Mouse (Mus musculus) layer of hippocampus, adult 2 months (tissue): ENCODE data around the gene Cd300ld2. TPM values are rescaled to one million over a fixed set of nuclear protein-coding genes. Genes with fewer than 3 reads are reported as not detected.
"Not testable (repeated sequence)": the region's sequence is repeated elsewhere in the genome, so short reads cannot be mapped to it uniquely, and the experiment has no call there.

Source experiments
- DNase-seq, 2 experiments: peaks; one replicate each; pipeline ENCODE4 v3.0.0; 2022; ENCODE audit warnings: low spot score in 2 of 2
- H3K27ac ChIP-seq: fragments of 200-600 bp; 2 replicates; pipeline ENCODE4 v1.8.1; 2022
- H3K4me3 ChIP-seq: fragments of 200-600 bp; 2 replicates; pipeline ENCODE4 v1.8.1; 2022; ENCODE audit warnings: mild to moderate bottlenecking
- CTCF ChIP-seq: fragments of 200-600 bp; conservative IDR thresholded peaks from 2 replicates; pipeline ENCODE4 v1.8.1; 2022; ENCODE audit warnings: antibody characterized with exemption, mild to moderate bottlenecking, moderate library complexity
- long read RNA-seq, 2 experiments: library from polyadenylated mRNA; stranded (forward); transcript quantifications; one replicate each; pipeline ENCODE4 v2.0.0; 2021; ENCODE audit warnings: borderline mapping rate in 2 of 2
- total RNA-seq, 2 experiments: library from RNA; stranded (reverse); gene quantifications; 2 replicates each; pipeline ENCODE4 v1.2.3; 2021

Gene Cd300ld2
- not detected for total RNA-seq
- long read RNA-seq, experiment 1 = 0 reads
- long read RNA-seq, experiment 2 = 0 reads

DNA sequence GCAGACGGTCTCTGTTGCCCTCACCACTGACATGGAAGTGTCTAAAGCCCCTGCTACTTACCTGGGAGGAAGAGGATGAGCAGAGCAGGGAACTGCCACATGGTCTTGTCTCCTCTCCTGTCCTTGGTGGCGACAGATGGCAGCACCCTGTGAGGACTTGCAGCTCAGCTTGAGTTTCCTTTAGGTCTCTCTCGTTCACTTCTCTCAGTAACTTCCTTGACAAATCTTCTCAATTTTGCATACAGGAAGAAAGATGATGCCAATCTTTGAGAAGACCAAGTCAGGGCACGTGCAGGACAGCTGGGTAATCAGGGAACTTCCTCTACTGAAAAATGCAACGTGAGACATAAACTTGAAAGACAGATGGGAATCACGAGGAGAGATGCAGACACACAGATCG lies at the start of gene Cd300ld2:
Cd300ld2 (minus strand) TSS at position 101 of the 400 bp plus-strand sequence.
- H3K4me3 ChIP-seq, DNase-seq, H3K27ac ChIP-seq: not testable (repeated sequence)

DNA sequence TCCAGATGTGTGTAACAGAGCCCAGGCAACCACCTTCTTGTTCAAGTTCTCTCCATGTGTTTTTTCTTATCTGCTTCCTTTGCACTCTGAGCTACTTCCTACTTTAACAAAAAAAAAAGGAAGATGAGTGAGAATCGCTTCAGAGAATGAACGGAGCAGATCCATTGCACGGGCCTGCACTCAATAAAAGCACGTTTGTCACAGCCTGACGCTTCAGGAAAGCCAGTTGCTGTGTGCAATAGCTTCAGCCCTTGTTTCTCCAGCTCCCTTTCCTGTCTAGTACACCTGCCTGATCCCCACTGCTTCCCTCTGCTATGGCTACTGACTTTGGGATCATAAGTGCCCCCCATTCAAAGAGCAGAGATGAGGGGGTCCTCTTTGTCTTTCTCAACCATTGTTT lies 46.1 kb upstream of the Cd300ld2 start, which contains the start of gene Cd300e:
Cd300e (minus strand) TSS at position 101 of the 400 bp plus-strand sequence.
- H3K4me3 ChIP-seq = no peak within 1 kb of the TSS
- H3K27ac ChIP-seq = no peak within 1 kb of the TSS
- no peak for DNase-seq
- TF ChIP-seq CTCF = no peak

DNA sequence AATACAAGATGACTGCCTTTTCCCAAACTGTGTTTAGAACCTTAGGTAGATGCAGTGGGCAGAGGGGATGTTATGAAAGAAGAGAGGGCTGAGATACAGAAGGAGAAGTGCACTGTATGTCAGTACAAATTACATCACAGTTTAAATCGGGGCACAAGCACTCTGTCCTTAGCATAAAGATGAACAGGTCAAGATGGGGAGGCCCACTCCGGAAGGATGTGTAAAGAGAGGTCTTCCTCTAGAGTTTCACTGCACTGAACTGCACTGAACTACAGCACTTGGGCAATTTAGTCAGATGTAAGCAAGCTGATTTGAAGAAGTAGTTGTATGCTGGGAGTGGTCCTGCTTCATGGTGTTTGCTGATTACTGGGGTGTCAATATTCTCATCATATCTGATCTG lies 43.8 kb upstream of the Cd300ld2 start:
- TF ChIP-seq CTCF = no peak
- DNase-seq = no peak
- Histone ChIP-seq H3K4me3 (no peak overlapping the region), H3K27ac (no peak overlapping the region)

DNA sequence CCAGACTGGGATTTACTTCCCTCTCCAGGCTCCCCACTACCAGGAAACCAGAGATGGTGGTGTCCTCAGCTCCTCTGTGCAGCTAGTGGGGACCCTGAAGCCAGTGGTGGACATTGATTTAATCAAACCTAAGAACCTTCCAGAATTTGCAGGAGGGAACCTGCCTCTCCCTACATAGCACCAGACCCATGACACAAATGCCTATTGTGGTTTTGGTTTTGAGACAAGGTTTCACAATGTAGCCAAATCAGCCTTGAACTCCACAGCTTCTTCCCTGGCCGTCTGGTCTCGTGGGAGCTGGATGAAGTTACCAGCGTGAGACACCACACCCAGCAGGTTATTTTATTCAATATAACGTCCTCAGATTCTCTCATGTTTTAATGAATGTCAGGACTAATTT lies 42.7 kb upstream of the Cd300ld2 start:
- Histone ChIP-seq H3K27ac (no peak overlapping the region), H3K4me3 (no peak overlapping the region)
- DNase-seq = no peak
- TF ChIP-seq CTCF = no peak

DNA sequence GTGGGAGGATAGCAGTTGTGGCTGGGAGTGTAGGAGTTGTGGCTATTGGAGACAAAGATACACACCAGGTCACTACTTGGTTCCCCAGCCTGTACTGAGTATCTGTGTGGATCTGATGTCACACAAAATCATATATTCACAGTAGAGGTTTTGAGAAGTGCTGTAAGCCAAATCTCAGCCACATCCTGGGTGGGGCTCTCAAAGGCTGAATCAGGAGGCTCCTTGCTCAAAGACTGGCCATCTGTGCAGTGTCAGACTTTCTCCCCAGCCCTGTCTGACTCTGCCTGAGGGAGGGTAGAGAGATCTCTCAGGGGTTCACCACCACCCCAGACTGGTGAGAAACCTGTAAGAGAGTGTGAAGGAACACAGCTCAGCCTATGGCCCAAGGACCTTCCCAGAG lies 38.5 kb upstream of the Cd300ld2 start:
- no peak for TF ChIP-seq CTCF
- Histone ChIP-seq H3K27ac (no peak overlapping the region), H3K4me3 (no peak overlapping the region)
- no peak for DNase-seq

DNA sequence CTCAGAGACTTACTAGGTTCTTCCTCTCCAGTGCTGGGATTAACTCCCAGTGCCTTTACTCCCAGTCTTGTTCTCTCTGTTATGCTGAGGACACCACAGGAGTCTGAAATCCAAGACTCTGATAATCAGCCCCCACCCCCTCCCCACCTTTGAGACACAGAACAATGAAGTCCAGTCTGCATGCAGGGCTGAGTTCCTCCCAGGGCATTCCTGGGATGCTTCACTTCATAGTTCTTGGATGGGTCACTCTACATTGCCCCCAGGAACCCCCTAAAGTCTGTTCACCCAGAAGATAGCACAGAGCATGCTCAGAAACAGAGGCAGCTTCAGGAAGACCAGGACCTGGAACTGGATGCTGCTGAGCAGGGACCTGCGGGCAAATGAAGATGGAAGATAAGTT lies 37.0 kb upstream of the Cd300ld2 start:
- Histone ChIP-seq H3K4me3 (no peak overlapping the region), H3K27ac (no peak overlapping the region)
- no peak for TF ChIP-seq CTCF
- no peak for DNase-seq

DNA sequence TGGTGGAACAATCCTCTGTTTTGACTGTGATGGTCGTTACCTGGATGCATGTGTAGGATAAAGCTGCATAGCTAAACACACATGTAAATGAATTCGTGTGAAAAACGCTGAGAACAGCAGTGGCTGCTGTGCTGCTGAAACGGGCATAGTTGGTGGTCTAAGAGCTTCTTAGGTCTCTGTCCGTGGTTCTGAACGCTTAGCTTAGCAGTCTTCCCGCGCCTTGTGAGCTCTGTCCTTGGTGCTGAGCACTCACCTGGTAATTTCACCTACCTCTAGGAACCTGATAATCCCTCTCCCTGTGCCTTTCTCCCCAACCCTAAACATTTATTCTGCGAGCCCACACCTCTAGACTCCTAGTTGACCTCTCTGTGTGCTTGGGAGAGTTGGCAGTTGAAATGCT lies 36.2 kb upstream of the Cd300ld2 start:
- no peak for TF ChIP-seq CTCF
- Histone ChIP-seq H3K27ac (no peak overlapping the region), H3K4me3 (no peak overlapping the region)
- DNase-seq = no peak

DNA sequence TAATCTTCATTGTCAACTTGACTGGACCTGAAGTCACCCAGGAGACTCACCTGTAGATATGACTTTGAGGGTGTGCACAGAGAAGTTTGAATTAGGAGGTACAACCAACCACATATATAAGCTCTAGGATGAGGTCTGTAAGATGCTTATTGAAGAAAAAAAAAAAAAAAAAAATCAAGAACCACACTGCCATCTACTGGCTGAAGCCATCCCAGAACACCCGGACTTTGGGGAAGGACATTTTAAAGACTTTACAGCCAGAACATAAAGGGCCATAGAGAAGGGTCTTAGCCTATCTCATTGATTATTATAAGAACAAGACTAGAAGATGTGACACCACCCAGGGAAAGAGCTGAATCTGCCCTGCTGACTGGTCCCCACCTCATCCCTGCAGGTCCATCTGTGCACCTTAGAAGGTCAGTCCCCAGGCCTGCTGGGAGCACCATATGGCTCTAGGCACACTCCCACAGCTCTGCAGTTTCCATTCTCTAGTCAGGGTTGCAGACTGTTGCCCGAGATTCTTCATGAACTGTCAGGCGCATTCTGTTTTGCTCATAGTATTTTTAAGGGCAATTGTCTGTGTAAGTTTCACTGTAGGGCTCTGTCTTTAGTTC lies 33.4 kb upstream of the Cd300ld2 start:
- H3K27ac ChIP-seq = peak overlapping the region; percentile 46; the same call in 1 of the 2 replicates
- peak in 1 of 2 experiments; percentile 18 for DNase-seq
- H3K4me3 ChIP-seq = no peak overlapping the region
- TF ChIP-seq CTCF = peak; percentile 75

DNA sequence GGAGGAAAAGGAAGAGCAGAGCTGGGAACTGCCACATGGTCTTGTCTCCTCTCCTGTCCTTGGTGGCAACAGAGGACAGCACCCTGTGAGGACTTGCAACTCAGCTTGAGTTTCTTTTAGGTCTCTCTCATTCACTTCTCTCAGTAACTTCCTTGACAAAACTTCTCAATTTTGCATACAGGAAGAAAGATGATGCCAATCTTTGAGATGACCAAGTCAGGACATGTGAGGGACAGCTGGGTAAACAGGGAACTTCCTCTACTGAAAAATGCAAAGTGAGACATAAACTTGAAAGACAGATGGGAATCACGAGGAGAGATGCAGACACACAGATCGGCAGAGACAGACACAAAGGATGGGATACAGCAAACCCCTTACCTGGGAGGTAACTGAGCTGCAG lies 32.3 kb upstream of the Cd300ld2 start, which contains the start of gene Cd300ld3:
Cd300ld3 (minus strand) TSS at position 151 of the 400 bp plus-strand sequence.
- no peak for DNase-seq
- no peak for TF ChIP-seq CTCF
- H3K4me3 ChIP-seq = no peak within 1 kb of the TSS
- no peak within 1 kb of the TSS for H3K27ac ChIP-seq

DNA sequence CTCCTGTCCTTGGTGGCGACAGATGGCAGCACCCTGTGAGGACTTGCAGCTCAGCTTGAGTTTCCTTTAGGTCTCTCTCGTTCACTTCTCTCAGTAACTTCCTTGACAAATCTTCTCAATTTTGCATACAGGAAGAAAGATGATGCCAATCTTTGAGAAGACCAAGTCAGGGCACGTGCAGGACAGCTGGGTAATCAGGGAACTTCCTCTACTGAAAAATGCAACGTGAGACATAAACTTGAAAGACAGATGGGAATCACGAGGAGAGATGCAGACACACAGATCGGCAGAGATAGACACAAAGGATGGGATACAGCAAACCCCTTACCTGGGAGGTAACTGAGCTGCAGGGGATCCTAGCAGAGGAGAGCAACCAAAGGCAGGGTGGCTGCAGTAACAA lies 21.7 kb upstream of the Cd300ld2 start, which contains the start of gene Cd300ld5:
Cd300ld5 (minus strand) TSS at position 101 of the 400 bp plus-strand sequence.
- not testable (repeated sequence) for DNase-seq, H3K4me3 ChIP-seq, H3K27ac ChIP-seq

DNA sequence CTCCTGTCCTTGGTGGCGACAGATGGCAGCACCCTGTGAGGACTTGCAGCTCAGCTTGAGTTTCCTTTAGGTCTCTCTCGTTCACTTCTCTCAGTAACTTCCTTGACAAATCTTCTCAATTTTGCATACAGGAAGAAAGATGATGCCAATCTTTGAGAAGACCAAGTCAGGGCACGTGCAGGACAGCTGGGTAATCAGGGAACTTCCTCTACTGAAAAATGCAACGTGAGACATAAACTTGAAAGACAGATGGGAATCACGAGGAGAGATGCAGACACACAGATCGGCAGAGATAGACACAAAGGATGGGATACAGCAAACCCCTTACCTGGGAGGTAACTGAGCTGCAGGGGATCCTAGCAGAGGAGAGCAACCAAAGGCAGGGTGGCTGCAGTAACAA lies 10.9 kb upstream of the Cd300ld2 start, which contains the start of gene Cd300ld4:
Cd300ld4 (minus strand) TSS at position 101 of the 400 bp plus-strand sequence.
- not testable (repeated sequence) for H3K4me3 ChIP-seq, DNase-seq, H3K27ac ChIP-seq

DNA sequence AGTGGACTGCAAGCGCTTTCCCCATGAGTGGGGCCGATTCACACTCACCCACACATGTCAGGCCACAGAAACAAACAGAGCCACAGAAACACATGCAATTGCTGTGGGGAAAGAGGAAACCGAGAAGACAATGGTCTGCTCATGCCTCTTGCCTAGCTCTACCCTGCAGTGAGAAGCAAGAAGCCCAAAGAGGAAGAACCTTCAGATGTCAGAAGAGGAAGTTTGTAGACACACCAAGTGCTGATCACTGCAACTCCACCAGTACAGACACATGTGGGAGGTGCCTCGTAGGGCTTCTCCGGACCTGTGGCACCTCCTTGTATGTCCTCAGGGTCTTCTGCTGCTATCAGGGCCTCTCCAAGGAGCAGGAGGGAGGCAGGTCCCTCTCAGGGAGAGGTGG lies 11.9 kb downstream of the Cd300ld2 start:
- no peak overlapping the region for H3K27ac ChIP-seq
- no peak overlapping the region for H3K4me3 ChIP-seq
- DNase-seq = no peak
- TF ChIP-seq CTCF = no peak

DNA sequence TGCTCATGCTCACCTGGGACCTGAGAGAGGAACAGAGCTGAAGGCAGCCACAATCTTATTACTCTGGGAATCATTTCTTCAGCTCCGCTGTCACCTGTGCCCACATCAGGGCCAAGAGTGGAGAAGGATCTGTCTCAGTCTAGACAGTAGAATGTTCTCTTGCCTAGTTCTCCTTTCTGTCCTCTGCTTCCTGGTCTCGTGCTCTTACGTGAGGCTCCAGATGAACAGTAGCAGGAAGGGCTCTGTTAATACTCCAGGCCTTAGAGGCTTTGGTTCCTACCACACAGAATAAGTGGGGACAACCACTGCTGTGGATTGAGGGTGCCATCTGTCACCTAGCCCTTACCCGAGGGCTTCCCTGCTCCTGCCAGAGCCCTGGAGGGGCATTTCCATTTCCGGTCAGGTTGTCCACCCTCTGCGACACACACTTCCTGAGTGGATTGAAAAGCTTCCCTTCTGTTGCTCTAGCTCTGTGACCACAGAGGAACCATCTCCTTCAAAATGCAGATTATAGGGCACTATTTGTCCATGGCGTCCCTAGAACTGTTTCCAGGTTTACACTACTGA lies 14.4 kb downstream of the Cd300ld2 start, which contains the start of gene Cd300c2:
Cd300c2 (minus strand) TSS at position 407 of the 567 bp plus-strand sequence.
- DNase-seq = no peak
- no peak within 1 kb of the TSS for H3K4me3 ChIP-seq
- TF ChIP-seq CTCF = no peak
- no peak within 1 kb of the TSS for H3K27ac ChIP-seq

DNA sequence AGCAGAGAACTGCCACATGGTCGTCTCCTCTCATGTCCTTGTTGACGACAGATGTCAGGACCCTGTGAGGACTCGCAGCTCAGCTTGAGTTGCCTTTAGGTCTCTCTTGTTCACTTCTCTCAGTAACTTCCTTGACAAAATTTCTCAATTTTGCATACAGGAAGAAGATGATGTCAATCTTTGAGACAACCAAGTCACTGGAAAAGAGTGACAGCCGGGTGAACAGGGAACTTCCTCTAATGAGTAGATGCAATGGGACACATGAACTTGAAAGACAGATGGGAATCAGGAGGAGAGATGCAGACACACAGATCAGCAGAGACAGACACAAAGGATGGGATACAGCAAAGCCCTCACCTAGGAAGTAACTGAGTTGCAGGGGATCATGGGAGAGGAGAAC lies 26.2 kb downstream of the Cd300ld2 start, which contains the start of gene Cd300ld:
Cd300ld (minus strand) TSS at position 130 of the 400 bp plus-strand sequence.
- no peak for TF ChIP-seq CTCF
- DNase-seq = no peak
- no peak within 1 kb of the TSS for H3K27ac ChIP-seq
- H3K4me3 ChIP-seq = no peak within 1 kb of the TSS
